Mouse (Mus musculus) ES-Bruce4 (cell line): ENCODE results near the gene Denr.

Experiments
- CTCF ChIP-seq: IDR thresholded peaks from one replicate; pipeline ENCODE4 v1.8.1; 2011; ENCODE audit warnings: low read depth, low read length
- EP300 ChIP-seq: IDR thresholded peaks from 2 replicates; pipeline ENCODE4 v1.6.1; 2011; ENCODE audit warnings: low read depth, low read length; ENCODE audit not compliant: insufficient read depth
- POLR2A ChIP-seq: IDR thresholded peaks from one replicate; pipeline ENCODE4 v1.8.1; 2011; ENCODE audit warnings: low read length; ENCODE audit not compliant: insufficient read depth

DNA sequence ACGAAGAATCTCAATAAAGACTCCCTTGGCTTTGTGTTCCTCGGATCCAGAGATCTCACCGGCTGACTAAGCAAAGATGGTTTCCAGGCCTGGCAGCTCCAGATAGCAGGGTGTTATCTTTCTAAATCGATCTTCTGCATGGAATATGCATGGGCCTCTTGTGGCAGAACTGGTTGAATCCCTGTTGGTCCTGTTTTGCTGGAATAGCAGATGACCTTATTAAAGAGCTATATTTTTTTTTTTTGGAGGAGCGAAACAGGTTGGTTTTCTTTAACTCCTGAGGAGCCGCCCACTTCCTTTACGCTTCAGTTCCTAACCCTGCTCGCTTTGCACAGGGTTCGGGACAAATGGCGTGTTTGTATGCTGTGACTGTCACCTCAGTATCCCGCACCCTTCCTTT is 10.6 kb upstream of the Denr start:
- no peak for TF ChIP-seq CTCF
- TF ChIP-seq POLR2A: no peak
- TF ChIP-seq EP300: no peak
